Mouse (Mus musculus): ENCODE results near the gene Crebzf. TPM values are rescaled to one million over a fixed set of nuclear protein-coding genes. Genes with fewer than 3 reads are reported as not detected.

Gene Crebzf
- polyA plus RNA-seq, 1 experiment from 2014 or later = 36.4 TPM

GRCm38 (mm10) chr7:90444206-90444605 lies 1.7 kb downstream of the Crebzf start:
- peak overlapping the region; percentile 91 for H3K4me3 ChIP-seq (replicated peaks)
- no peaks in the 10 kb centered on the region for H3K4me1 ChIP-seq
- peak overlapping the region; percentile 67 for H3K4me2 ChIP-seq (replicated peaks)
- no peaks in the 10 kb centered on the region for H3K9me3 ChIP-seq (replicated peaks)
- WGBS = 1% methylated on average over 6 of the region's 6 CpGs
- peak overlapping the region; percentile 98 for H3K9ac ChIP-seq
- peaks cover 6% of the 10 kb centered on the region for H3K36me3 ChIP-seq
- ATAC-seq (ENCODE audit: insufficient number of reproducible peaks, low FRiP score, low TSS enrichment, low read depth) = no peak
- peak overlapping the region; percentile 97; the same call in 1 of the 2 replicates for H3K27ac ChIP-seq (replicated peaks)
- H3K27me3 ChIP-seq = no peaks in the 10 kb centered on the region

GRCm38 (mm10) chr7:90456149-90456844 lies 13.8 kb downstream of the Crebzf start:
- H3K9ac ChIP-seq = peak overlapping the region; percentile 57; the same call in 1 of the 2 replicates
- H3K4me2 ChIP-seq (replicated peaks) = peak overlapping the region; percentile 59
- 27% methylated on average over 7 of the region's 7 CpGs for WGBS
- no peaks in the 10 kb centered on the region for H3K27me3 ChIP-seq
- peak overlapping the region; percentile 67 for H3K4me3 ChIP-seq (replicated peaks)
- H3K27ac ChIP-seq (replicated peaks) = peak overlapping the region; percentile 95
- ATAC-seq (ENCODE audit: insufficient number of reproducible peaks, low FRiP score, low TSS enrichment, low read depth) = no peak
- peaks cover 13% of the 10 kb centered on the region; the same call in 1 of the 2 replicates for H3K4me1 ChIP-seq
- H3K9me3 ChIP-seq (replicated peaks) = no peaks in the 10 kb centered on the region
- peaks cover 15% of the 10 kb centered on the region for H3K36me3 ChIP-seq

DNA sequence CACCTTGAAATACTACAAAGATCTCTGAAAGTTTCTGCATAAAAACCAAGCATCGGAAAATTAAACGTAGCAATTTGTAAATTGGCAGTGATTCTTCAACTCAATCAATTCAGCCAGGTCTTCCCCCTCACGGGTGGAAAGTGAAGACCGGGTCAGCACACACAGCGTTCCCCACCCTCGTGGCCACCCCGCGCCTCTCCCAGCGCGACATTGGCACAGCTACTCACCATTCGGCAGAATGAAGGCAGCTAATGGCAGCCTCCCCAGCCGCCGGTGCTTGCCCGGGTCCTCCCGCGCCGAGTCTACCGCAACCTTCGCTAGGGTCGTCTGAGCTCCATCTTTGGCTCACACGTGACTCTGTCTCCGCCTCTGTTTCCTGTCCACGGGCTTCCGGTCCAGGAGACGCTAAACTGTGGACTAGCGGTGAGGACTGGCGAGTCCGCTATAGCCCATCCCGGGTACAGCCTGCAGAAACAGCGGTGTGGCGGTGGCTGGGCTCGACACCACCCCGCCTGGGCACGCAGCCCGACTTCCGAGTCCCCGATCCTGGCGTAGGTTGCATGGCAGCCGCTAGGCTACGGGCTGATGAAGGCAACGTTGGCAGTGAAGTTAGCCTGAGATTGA lies 14.4 kb downstream of the Crebzf start, which contains the start of gene Tmem126a:
Gene Tmem126a, minus strand, starts transcription at position 385 of the 624 bp plus-strand sequence.
- peaks cover 10% of the 10 kb centered on the region; the same call in 1 of the 2 replicates for H3K36me3 ChIP-seq
- peak within 1 kb of the TSS; percentile 57 for H3K9ac ChIP-seq
- H3K4me2 ChIP-seq (replicated peaks) = peak within 1 kb of the TSS; percentile 59
- H3K4me3 ChIP-seq (replicated peaks) = peak within 1 kb of the TSS; percentile 67
- peak within 1 kb of the TSS; percentile 95 for H3K27ac ChIP-seq (replicated peaks)
- H3K4me1 ChIP-seq = peaks cover 13% of the 10 kb centered on the region; the same call in 1 of the 2 replicates
- no peaks in the 10 kb centered on the region for H3K9me3 ChIP-seq (replicated peaks)
- no peaks in the 10 kb centered on the region for H3K27me3 ChIP-seq
- under 1% methylated on average over 41 of the region's 41 CpGs for WGBS
- peak; percentile 94 for ATAC-seq (ENCODE audit: insufficient number of reproducible peaks, low FRiP score, low TSS enrichment, low read depth)

- Histone ChIP-seq H3K9me3 (replicated peaks) (no peaks in the 10 kb centered on the region), H3K4me2 (replicated peaks) (peak overlapping the region; percentile 59), H3K9ac (peak overlapping the region; percentile 57), H3K36me3 (peaks cover 10% of the 10 kb centered on the region; the same call in 1 of the 2 replicates), H3K4me3 (replicated peaks) (peak overlapping the region; percentile 67), H3K4me1 (peaks cover 13% of the 10 kb centered on the region; the same call in 1 of the 2 replicates), H3K27me3 (no peaks in the 10 kb centered on the region), H3K27ac (replicated peaks) (peak overlapping the region; percentile 95)
- peak; percentile 63; the same call in 1 of the 2 replicates for ATAC-seq (ENCODE audit: insufficient number of reproducible peaks, low FRiP score, low TSS enrichment, low read depth)
- WGBS = 2% methylated on average over 10 of the region's 10 CpGs
Observed at GRCm38 (mm10) chr7:90457517-90457916, 15.0 kb downstream of the Crebzf start.

DNA sequence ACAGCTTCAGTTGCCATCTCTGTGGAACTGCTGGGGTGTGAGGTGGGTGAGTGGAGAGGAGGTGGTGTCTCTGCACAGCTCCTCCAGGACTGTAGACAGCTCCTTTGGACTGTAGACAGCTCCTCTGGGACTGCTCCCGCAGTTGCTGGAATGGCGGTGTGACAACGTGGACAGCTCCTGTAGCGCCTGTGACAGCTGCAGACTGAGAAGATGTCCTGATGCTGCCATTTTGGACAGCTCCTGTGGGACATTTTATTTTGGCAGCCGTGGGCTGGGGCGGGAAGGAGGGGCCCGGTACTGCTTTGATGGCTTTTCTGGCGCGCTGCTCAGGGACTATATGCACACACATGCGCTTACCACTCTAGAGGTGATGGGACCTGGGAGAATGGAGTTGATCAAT lies 17.8 kb downstream of the Crebzf start:
- Histone ChIP-seq H3K27ac (replicated peaks) (no peak overlapping the region), H3K4me1 (peaks cover 13% of the 10 kb centered on the region; the same call in 1 of the 2 replicates), H3K36me3 (no peaks in the 10 kb centered on the region), H3K4me3 (replicated peaks) (no peak overlapping the region), H3K27me3 (no peaks in the 10 kb centered on the region), H3K9me3 (replicated peaks) (no peaks in the 10 kb centered on the region), H3K4me2 (replicated peaks) (no peak overlapping the region), H3K9ac (no peak overlapping the region)
- 40% methylated on average over 10 of the region's 10 CpGs for WGBS
- no peak for ATAC-seq (ENCODE audit: insufficient number of reproducible peaks, low FRiP score, low TSS enrichment, low read depth)

DNA sequence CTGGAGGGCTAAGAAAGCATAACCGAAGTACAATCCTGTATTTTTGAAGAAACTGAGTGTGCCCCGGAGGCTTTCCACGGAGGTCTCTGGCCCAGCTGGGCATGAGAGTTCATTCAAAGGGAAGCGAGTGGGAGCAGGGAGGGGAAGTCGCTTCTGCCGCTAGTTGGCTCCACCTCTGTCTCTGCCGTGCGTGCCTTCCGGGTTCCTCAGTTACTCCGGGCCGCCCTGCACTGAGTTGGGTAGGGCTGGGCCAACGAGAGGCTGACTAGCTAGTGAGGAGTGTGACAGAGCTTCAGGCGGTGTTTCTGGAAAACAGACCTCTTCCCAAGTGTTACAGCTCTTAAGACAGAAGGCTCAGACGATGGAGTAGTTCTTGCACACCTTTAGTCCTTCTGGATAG lies 18.4 kb downstream of the Crebzf start:
- WGBS = 15% methylated on average over 14 of the region's 14 CpGs
- Histone ChIP-seq H3K4me3 (replicated peaks) (no peak overlapping the region), H3K4me1 (peaks cover 9% of the 10 kb centered on the region; the same call in 1 of the 2 replicates), H3K27me3 (no peaks in the 10 kb centered on the region), H3K27ac (replicated peaks) (no peak overlapping the region), H3K9me3 (replicated peaks) (no peaks in the 10 kb centered on the region), H3K36me3 (no peaks in the 10 kb centered on the region), H3K9ac (no peak overlapping the region), H3K4me2 (replicated peaks) (no peak overlapping the region)
- no peak for ATAC-seq (ENCODE audit: insufficient number of reproducible peaks, low FRiP score, low TSS enrichment, low read depth)

DNA sequence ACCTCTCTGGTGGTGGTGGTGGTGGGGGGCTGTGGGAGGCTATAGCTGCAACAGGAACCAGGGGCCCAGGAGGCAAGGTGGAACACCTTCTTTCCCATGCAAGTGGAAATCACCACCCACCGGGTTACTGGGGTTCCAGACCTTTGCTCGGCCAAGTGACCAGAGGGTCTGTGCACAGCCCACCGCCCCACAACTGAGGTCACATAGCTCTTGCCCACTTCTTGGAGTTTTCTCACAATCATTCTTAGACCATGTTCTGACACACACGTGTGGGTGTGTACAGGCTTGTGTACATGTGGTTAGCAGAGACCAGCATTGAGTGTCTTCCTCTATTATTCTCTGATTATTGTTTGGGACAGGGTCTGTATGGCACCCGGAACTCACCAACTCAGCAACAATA lies 18.9 kb downstream of the Crebzf start:
- no peak overlapping the region for H3K4me2 ChIP-seq (replicated peaks)
- no peak overlapping the region for H3K4me3 ChIP-seq (replicated peaks)

DNA sequence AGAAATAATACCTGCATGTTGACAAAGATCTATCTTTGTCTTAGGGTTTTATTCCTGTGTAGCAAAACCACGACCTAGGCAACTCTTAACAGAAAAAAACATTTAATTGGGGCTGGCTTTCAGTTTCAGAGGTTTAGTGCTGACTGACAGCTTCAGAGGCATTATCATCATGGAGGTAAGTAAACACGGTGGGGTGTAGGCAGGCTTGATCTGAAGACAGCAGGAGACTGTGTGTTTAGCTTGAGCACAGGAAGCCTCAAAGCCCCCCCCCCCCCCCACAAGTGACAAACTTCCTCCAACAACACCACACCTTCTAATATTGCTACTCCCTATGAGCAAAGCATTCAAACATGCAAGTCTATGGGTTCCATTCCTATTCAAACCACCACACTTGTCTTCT lies 31.0 kb downstream of the Crebzf start:
- no peak for ATAC-seq (ENCODE audit: insufficient number of reproducible peaks, low FRiP score, low TSS enrichment, low read depth)
- Histone ChIP-seq H3K4me2 (replicated peaks) (no peak overlapping the region), H3K9me3 (replicated peaks) (no peaks in the 10 kb centered on the region), H3K9ac (no peak overlapping the region), H3K4me3 (replicated peaks) (no peak overlapping the region), H3K27me3 (no peaks in the 10 kb centered on the region), H3K27ac (replicated peaks) (no peak overlapping the region), H3K36me3 (peaks cover 17% of the 10 kb centered on the region), H3K4me1 (peaks cover 5% of the 10 kb centered on the region; the same call in 1 of the 2 replicates)
- 66% methylated on average over 2 of the region's 2 CpGs for WGBS

More for the DNA sequence above, 18.9 kb downstream of the Crebzf start:
- no peak for ATAC-seq (ENCODE audit: insufficient number of reproducible peaks, low FRiP score, low TSS enrichment, low read depth)
- Histone ChIP-seq H3K27me3 (no peaks in the 10 kb centered on the region), H3K9ac (no peak overlapping the region), H3K9me3 (replicated peaks) (no peaks in the 10 kb centered on the region), H3K36me3 (0 out of 2 replicates have a peak, but pooled peaks cover under 1% of the 10 kb centered on the region), H3K4me1 (0 out of 2 replicates have a peak, but pooled peaks cover 4% of the 10 kb centered on the region), H3K27ac (replicated peaks) (no peak overlapping the region)
- WGBS = 94% methylated on average over 5 of the region's 5 CpGs

- H3K9me3 ChIP-seq (replicated peaks) = no peaks in the 10 kb centered on the region
- H3K9ac ChIP-seq = peak within 1 kb of the TSS; percentile 71
- peak within 1 kb of the TSS; percentile 93 for H3K4me2 ChIP-seq (replicated peaks)
- H3K27me3 ChIP-seq = no peaks in the 10 kb centered on the region
- ATAC-seq (ENCODE audit: insufficient number of reproducible peaks, low FRiP score, low TSS enrichment, low read depth) = peak; percentile 100
- H3K36me3 ChIP-seq = peaks cover 3% of the 10 kb centered on the region; the same call in 1 of the 2 replicates
- H3K4me1 ChIP-seq = peaks cover 5% of the 10 kb centered on the region; the same call in 1 of the 2 replicates
- under 1% methylated on average over 36 of the region's 36 CpGs for WGBS
- peak within 1 kb of the TSS; percentile 81 for H3K27ac ChIP-seq (replicated peaks)
- H3K4me3 ChIP-seq (replicated peaks) = peak within 1 kb of the TSS; percentile 59
Observed at GRCm38 (mm10) chr7:90475793-90476312, 33.3 kb downstream of the Crebzf start, which contains the start of gene Tmem126b. TSS of gene Tmem126b (minus strand) at chr7:90476001.

GRCm38 (mm10) chr7:90476313-90477245 lies 34.0 kb downstream of the Crebzf start, which contains the start of gene Dlg2:
TSS of gene Dlg2 (plus strand) at chr7:90476672.
- no peak; the same call in 1 of the 2 replicates for ATAC-seq (ENCODE audit: insufficient number of reproducible peaks, low FRiP score, low TSS enrichment, low read depth)
- under 1% methylated on average over 32 of the region's 32 CpGs for WGBS
- no peaks in the 10 kb centered on the region for H3K9me3 ChIP-seq (replicated peaks)
- H3K27ac ChIP-seq (replicated peaks) = peak within 1 kb of the TSS; percentile 81
- H3K4me3 ChIP-seq (replicated peaks) = peak within 1 kb of the TSS; percentile 59
- peak within 1 kb of the TSS; percentile 71 for H3K9ac ChIP-seq
- H3K27me3 ChIP-seq = no peaks in the 10 kb centered on the region
- H3K4me1 ChIP-seq = peaks cover 5% of the 10 kb centered on the region; the same call in 1 of the 2 replicates
- peaks cover 3% of the 10 kb centered on the region; the same call in 1 of the 2 replicates for H3K36me3 ChIP-seq
- H3K4me2 ChIP-seq (replicated peaks) = peak within 1 kb of the TSS; percentile 93

All from embryonic facial prominence, embryonic 15.5 days (tissue).